Mouse (Mus musculus): ENCODE measurements around the gene Ints1.

The Ints1 gene

DNA sequence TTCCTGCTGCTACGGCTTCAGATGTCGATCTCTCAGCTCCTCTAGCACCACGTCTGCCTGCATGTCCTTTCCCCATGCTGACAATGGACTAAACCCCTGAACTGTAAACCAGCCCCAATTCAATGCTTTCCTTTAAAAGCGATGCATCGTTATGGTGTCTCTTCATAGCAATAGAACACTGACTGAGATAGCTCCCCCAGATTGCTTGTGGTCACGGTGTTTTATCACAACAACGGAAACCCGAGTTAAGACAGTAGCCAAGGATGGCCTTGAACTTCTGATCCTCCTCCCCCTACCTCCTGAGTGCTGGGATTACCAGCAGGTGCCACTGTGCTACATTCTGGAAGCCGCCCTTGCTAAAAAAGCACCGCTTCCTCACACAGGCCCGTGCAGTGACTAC, 48.2 kb downstream of the Ints1 start:
- H3K36me3 ChIP-seq (ENCODE audit: insufficient read depth, low read length): no peaks in the 10 kb centered on the region
- peaks cover 58% of the 10 kb centered on the region for H3K4me1 ChIP-seq (replicated peaks; ENCODE audit: low read depth, low read length)
- TF ChIP-seq POU5F1 (IDR thresholded peaks at IDR 0.05; ENCODE audit: borderline replicate concordance, low read length) (no peak), CTCF (conservative IDR thresholded peaks at IDR 0.05; ENCODE audit: low read length) (no peak), NANOG (IDR thresholded peaks at IDR 0.05; ENCODE audit: borderline replicate concordance, low read length) (no peak)
- H3K27me3 ChIP-seq (ENCODE audit: insufficient read depth, low read length): peaks cover 4% of the 10 kb centered on the region; the same call in 1 of the 2 replicates
- H3K9me3 ChIP-seq (ENCODE audit: low read length): no peaks in the 10 kb centered on the region
- no peak overlapping the region for H3K4me3 ChIP-seq (replicated peaks; ENCODE audit: low read length)

DNA sequence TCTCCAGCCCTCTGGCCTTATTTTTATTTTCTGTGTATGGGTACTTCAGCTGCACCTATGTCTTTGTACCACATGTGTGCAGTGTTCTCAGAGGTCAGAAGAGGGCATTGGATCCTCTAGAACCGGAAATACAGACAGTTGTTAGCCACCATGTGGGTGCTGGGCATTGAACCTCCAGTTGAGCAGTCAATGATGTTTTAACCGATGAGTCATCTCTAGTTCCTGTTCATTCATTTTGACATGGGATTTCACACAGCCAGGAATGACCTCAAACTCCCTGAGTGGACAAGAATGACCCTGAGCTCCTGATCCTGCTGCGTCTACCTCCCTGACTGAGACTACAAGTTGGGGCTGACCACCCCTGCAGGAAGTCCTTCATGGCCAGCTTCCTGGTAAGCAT, 49.3 kb downstream of the Ints1 start:
- Histone ChIP-seq H3K9me3 (ENCODE audit: low read length) (no peaks in the 10 kb centered on the region), H3K36me3 (ENCODE audit: insufficient read depth, low read length) (no peaks in the 10 kb centered on the region), H3K4me3 (replicated peaks; ENCODE audit: low read length) (no peak overlapping the region), H3K4me1 (replicated peaks; ENCODE audit: low read depth, low read length) (peaks cover 57% of the 10 kb centered on the region), H3K27me3 (ENCODE audit: insufficient read depth, low read length) (0 out of 2 replicates have a peak, but pooled peaks cover under 1% of the 10 kb centered on the region)
- TF ChIP-seq POU5F1 (IDR thresholded peaks at IDR 0.05; ENCODE audit: borderline replicate concordance, low read length): no peak
- no peak for TF ChIP-seq CTCF (conservative IDR thresholded peaks at IDR 0.05; ENCODE audit: low read length)
- no peak for TF ChIP-seq NANOG (IDR thresholded peaks at IDR 0.05; ENCODE audit: borderline replicate concordance, low read length)

DNA sequence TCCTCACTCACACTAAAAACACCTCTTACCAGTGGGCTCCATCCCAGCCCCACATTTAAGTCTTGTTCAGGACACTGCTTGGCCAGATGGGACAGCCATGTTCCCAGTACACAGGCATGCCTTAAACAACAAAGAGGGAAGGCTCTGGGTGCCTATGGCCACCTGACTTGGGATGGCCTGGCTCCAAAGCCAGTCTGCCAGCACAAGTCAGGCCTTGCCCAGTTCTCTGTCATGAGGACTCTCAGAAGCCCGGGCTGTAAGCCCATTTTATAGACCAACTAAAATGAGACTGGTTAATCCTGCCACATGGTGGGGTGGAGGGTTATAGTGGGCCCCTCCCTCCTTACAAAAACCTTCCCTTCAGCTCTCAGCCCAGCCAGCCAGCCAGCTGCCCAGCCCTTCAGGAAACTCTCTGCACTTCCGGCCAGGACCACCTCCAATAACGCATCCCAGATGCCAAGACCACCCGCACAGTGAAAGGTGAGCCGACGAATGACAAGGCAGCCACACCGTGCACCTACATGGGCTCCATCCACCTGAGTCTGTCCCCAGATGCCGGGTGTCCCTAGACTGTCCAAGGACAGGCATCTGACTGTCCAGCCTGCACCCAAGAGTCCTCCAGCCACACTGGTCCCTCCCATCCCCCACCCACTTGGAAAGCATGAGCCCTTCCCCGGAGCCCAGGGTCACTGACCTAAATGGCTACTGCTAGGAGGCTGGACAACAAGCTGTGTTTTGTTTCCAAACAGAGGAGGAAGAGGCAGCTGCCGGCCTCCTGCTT, 50.9 kb downstream of the Ints1 start:
- Histone ChIP-seq H3K36me3 (ENCODE audit: insufficient read depth, low read length) (no peaks in the 10 kb centered on the region), H3K9me3 (ENCODE audit: low read length) (0 out of 2 replicates have a peak, but pooled peaks cover 3% of the 10 kb centered on the region), H3K4me3 (replicated peaks; ENCODE audit: low read length) (no peak overlapping the region), H3K27me3 (ENCODE audit: insufficient read depth, low read length) (no peaks in the 10 kb centered on the region), H3K4me1 (replicated peaks; ENCODE audit: low read depth, low read length) (peaks cover 57% of the 10 kb centered on the region)
- TF ChIP-seq POU5F1 (IDR thresholded peaks at IDR 0.05; ENCODE audit: borderline replicate concordance, low read length) (no peak), CTCF (conservative IDR thresholded peaks at IDR 0.05; ENCODE audit: low read length) (no peak), NANOG (IDR thresholded peaks at IDR 0.05; ENCODE audit: borderline replicate concordance, low read length) (no peak)

GRCm38 (mm10) chr5:139723113-139723512, 52.4 kb downstream of the Ints1 start:
- Histone ChIP-seq H3K4me1 (replicated peaks; ENCODE audit: low read depth, low read length) (peaks cover 50% of the 10 kb centered on the region), H3K9me3 (ENCODE audit: low read length) (0 out of 2 replicates have a peak, but pooled peaks cover 3% of the 10 kb centered on the region), H3K27me3 (ENCODE audit: insufficient read depth, low read length) (no peaks in the 10 kb centered on the region), H3K4me3 (replicated peaks; ENCODE audit: low read length) (peak overlapping the region; percentile 29), H3K36me3 (ENCODE audit: insufficient read depth, low read length) (no peaks in the 10 kb centered on the region)
- no peak for TF ChIP-seq POU5F1 (IDR thresholded peaks at IDR 0.05; ENCODE audit: borderline replicate concordance, low read length)
- no peak for TF ChIP-seq NANOG (IDR thresholded peaks at IDR 0.05; ENCODE audit: borderline replicate concordance, low read length)

DNA sequence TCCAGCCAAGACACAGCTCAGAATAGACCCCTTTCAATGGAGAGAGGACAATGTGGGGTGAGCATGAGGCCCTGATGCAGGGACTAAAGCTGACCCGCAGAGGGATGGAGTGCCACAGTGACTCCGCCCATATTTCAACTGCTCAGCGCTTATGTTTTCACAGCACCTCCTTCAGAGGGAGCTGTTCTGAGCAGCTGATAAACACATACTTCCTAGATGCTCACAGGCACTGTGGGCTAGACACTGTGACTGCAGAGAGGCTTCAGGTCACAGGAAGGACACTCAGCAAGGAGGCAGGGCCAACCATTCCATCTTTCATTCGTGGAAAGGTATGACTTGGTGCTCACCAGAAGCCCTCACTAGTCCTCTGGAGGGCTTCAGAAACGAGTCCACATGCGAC, 52.8 kb downstream of the Ints1 start:
- 0 out of 2 replicates have a peak, but pooled peaks cover 3% of the 10 kb centered on the region for H3K9me3 ChIP-seq (ENCODE audit: low read length)
- peak overlapping the region; percentile 29 for H3K4me3 ChIP-seq (replicated peaks; ENCODE audit: low read length)
- no peaks in the 10 kb centered on the region for H3K36me3 ChIP-seq (ENCODE audit: insufficient read depth, low read length)
- TF ChIP-seq NANOG (IDR thresholded peaks at IDR 0.05; ENCODE audit: borderline replicate concordance, low read length) (no peak), POU5F1 (IDR thresholded peaks at IDR 0.05; ENCODE audit: borderline replicate concordance, low read length) (no peak), CTCF (conservative IDR thresholded peaks at IDR 0.05; ENCODE audit: low read length) (no peak)
- H3K27me3 ChIP-seq (ENCODE audit: insufficient read depth, low read length): no peaks in the 10 kb centered on the region
- H3K4me1 ChIP-seq (replicated peaks; ENCODE audit: low read depth, low read length): peaks cover 46% of the 10 kb centered on the region

- H3K36me3 ChIP-seq (ENCODE audit: insufficient read depth, low read length): no peaks in the 10 kb centered on the region
- H3K4me1 ChIP-seq (replicated peaks; ENCODE audit: low read depth, low read length): peaks cover 15% of the 10 kb centered on the region
- TF ChIP-seq NANOG (IDR thresholded peaks at IDR 0.05; ENCODE audit: borderline replicate concordance, low read length) (no peak), CTCF (conservative IDR thresholded peaks at IDR 0.05; ENCODE audit: low read length) (no peak), POU5F1 (IDR thresholded peaks at IDR 0.05; ENCODE audit: borderline replicate concordance, low read length) (no peak)
Observed at GRCm38 (mm10) chr5:139718949-139719348, 56.5 kb downstream of the Ints1 start.

DNA sequence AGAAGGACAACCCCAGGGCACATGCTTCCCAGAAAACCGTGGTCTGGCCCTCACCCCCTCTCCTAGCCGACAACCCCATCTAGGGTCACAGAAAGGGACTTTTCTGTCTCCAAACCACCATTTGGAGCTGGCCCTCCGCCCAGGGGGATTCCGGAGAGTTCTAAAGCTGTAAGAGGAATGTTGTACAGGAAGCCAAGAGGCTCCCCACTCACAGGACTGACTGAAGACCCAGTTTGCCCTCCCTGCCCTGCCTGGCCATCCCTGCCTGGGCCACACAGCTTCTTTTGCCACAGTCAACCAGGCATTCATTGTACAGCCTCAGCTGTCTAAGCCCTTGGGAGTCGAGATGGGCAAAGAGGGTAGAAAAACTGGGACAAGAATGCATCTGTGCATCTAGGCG, 56.9 kb downstream of the Ints1 start:
- Histone ChIP-seq H3K4me3 (replicated peaks; ENCODE audit: low read length) (no peak overlapping the region), H3K9me3 (ENCODE audit: low read length) (0 out of 2 replicates have a peak, but pooled peaks cover 3% of the 10 kb centered on the region), H3K27me3 (ENCODE audit: insufficient read depth, low read length) (peaks cover 7% of the 10 kb centered on the region; the same call in 1 of the 2 replicates), H3K4me1 (replicated peaks; ENCODE audit: low read depth, low read length) (peaks cover 13% of the 10 kb centered on the region), H3K36me3 (ENCODE audit: insufficient read depth, low read length) (no peaks in the 10 kb centered on the region)
- TF ChIP-seq NANOG (IDR thresholded peaks at IDR 0.05; ENCODE audit: borderline replicate concordance, low read length): no peak
- TF ChIP-seq CTCF (conservative IDR thresholded peaks at IDR 0.05; ENCODE audit: low read length): no peak
- no peak for TF ChIP-seq POU5F1 (IDR thresholded peaks at IDR 0.05; ENCODE audit: borderline replicate concordance, low read length)

More at GRCm38 (mm10) chr5:139718949-139719348, 56.5 kb downstream of the Ints1 start:
- Histone ChIP-seq H3K4me3 (replicated peaks; ENCODE audit: low read length) (no peak overlapping the region), H3K27me3 (ENCODE audit: insufficient read depth, low read length) (peaks cover 7% of the 10 kb centered on the region; the same call in 1 of the 2 replicates), H3K9me3 (ENCODE audit: low read length) (0 out of 2 replicates have a peak, but pooled peaks cover 3% of the 10 kb centered on the region)

- peaks cover 7% of the 10 kb centered on the region; the same call in 1 of the 2 replicates for H3K27me3 ChIP-seq (ENCODE audit: insufficient read depth, low read length)
- H3K4me1 ChIP-seq (replicated peaks; ENCODE audit: low read depth, low read length): peaks cover 5% of the 10 kb centered on the region
- H3K36me3 ChIP-seq (ENCODE audit: insufficient read depth, low read length): no peaks in the 10 kb centered on the region
- peak; percentile 90 for TF ChIP-seq CTCF (conservative IDR thresholded peaks at IDR 0.05; ENCODE audit: low read length)
- TF ChIP-seq POU5F1 (IDR thresholded peaks at IDR 0.05; ENCODE audit: borderline replicate concordance, low read length): no peak
- no peak for TF ChIP-seq NANOG (IDR thresholded peaks at IDR 0.05; ENCODE audit: borderline replicate concordance, low read length)
- H3K4me3 ChIP-seq (replicated peaks; ENCODE audit: low read length): no peak overlapping the region
- H3K9me3 ChIP-seq (ENCODE audit: low read length): 0 out of 2 replicates have a peak, but pooled peaks cover 3% of the 10 kb centered on the region
Observed at GRCm38 (mm10) chr5:139717723-139718122, 57.8 kb downstream of the Ints1 start.

Data from E14TG2a.4 (cell line).